Mouse (Mus musculus): Measurements from ENCODE around the gene Itga8.

DNA sequence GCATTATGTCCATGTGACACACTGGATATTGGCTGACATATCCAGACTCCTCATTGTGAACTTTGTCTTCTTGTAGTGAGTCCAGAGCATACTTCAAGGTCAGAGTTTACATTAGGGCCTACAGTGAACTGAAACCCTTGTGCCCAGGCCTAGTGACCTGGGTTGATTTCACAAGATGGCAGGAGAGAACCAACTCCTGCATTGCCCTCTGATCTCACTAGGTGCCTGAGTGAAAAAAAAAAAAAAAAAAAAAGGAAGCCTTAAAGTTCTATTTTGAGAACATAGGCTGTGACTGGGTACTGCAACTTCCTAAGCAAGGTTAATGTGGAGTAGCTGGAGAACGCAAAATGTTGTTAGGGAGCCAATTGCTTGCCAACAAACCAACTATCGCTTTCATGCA lies 186.2 kb downstream of the Itga8 start:
- TF ChIP-seq GATA1 (IDR thresholded peaks at IDR 0.05; ENCODE audit: borderline replicate concordance, low read length) (no peak), FLI1 (IDR thresholded peaks at IDR 0.05; ENCODE audit: low read length) (no peak)
